Mouse (Mus musculus): Measurements from ENCODE around the gene Gm17349. TPM values are rescaled to one million over a fixed set of nuclear protein-coding genes. Genes with fewer than 3 reads are reported as not detected.
A peak's percentile ranks its signal among the peaks of the same experiment; 100 is the strongest.

Gm17349 gene
- polyA plus RNA-seq, 1 experiment from 2014 or later: not detected

GRCm38 (mm10) chr15:99670154-99670821, 35.0 kb downstream of the Gm17349 start, which contains the start of gene Asic1:
Gene Asic1, plus strand, starts transcription at chr15:99670368.
- Histone ChIP-seq H3K36me3 (no peaks in the 10 kb centered on the region), H3K4me1 (peaks cover 29% of the 10 kb centered on the region), H3K4me2 (peak within 1 kb of the TSS; percentile 88), H3K9me3 (no peaks in the 10 kb centered on the region), H3K4me3 (peak within 1 kb of the TSS; percentile 59), H3K27me3 (replicated peaks) (peaks cover 93% of the 10 kb centered on the region), H3K9ac (peak within 1 kb of the TSS; percentile 81), H3K27ac (replicated peaks) (no peak within 1 kb of the TSS)
- ATAC-seq (ENCODE audit: extremely low read depth, insufficient number of reproducible peaks, low FRiP score, low TSS enrichment): no peak
- under 1% methylated on average over 70 of the region's 74 CpGs for WGBS

- peaks cover 33% of the 10 kb centered on the region for H3K4me1 ChIP-seq
- no peaks in the 10 kb centered on the region for H3K9me3 ChIP-seq
- no peaks in the 10 kb centered on the region for H3K36me3 ChIP-seq
- H3K4me2 ChIP-seq: no peak overlapping the region
- H3K4me3 ChIP-seq: no peak overlapping the region
- H3K27me3 ChIP-seq (replicated peaks): peaks cover 86% of the 10 kb centered on the region
- WGBS: 0% methylated on average over 1 of the region's 1 CpGs
- ATAC-seq (ENCODE audit: extremely low read depth, insufficient number of reproducible peaks, low FRiP score, low TSS enrichment): no peak
- no peak overlapping the region for H3K9ac ChIP-seq
- H3K27ac ChIP-seq (replicated peaks): no peak overlapping the region
These were observed 35.9 kb downstream of the Gm17349 start for GRCm38 (mm10) chr15:99669392-99669791.

DNA sequence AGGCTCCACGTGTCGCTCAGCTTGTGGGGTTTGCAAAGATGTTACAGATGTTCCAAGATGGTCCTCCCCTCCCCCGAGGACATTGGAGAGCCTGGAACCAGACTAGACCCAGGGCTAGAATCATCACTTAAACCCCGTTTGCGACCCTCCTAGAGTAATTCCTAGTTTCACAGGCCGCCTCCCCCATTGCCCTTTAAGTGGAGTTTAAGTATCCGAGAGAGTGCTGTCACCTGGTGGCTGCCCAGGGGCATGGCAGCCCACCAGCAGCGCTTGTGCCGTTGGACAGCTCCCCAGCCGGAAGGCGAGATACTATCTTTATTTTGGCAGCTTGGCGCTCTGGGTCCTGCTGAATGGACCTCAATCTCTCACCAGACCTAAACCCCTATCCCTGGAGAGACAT, 36.4 kb downstream of the Gm17349 start:
- WGBS: 4% methylated on average over 12 of the region's 12 CpGs
- Histone ChIP-seq H3K4me1 (peaks cover 39% of the 10 kb centered on the region), H3K9ac (no peak overlapping the region), H3K36me3 (no peaks in the 10 kb centered on the region), H3K4me3 (no peak overlapping the region), H3K27me3 (replicated peaks) (peaks cover 81% of the 10 kb centered on the region), H3K27ac (replicated peaks) (no peak overlapping the region), H3K9me3 (no peaks in the 10 kb centered on the region), H3K4me2 (peak overlapping the region; percentile 29; the same call in 1 of the 2 replicates)
- no peak for ATAC-seq (ENCODE audit: extremely low read depth, insufficient number of reproducible peaks, low FRiP score, low TSS enrichment)

DNA sequence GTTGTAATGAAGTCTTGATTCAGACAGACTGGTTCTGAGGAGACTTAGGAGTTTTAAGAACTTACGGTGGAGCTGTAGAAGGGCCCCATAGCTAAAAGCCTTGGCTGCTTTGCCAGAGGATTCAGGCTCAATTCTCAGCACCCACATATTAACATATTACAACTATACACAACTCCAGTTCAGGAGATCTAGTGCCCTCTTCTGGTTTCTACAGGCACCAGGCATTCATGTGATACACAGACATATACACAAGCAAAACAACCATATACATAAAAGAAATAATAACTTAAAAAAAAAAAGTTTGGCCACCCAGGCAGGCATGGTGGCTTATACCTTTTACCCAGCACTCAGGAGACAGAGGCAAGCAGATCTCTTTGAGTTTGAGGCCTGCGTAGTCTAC, 37.7 kb downstream of the Gm17349 start:
- Histone ChIP-seq H3K36me3 (no peaks in the 10 kb centered on the region), H3K4me3 (no peak overlapping the region), H3K9ac (no peak overlapping the region), H3K4me2 (no peak overlapping the region), H3K4me1 (peaks cover 47% of the 10 kb centered on the region), H3K27ac (replicated peaks) (no peak overlapping the region), H3K27me3 (replicated peaks) (peaks cover 68% of the 10 kb centered on the region), H3K9me3 (no peaks in the 10 kb centered on the region)
- 97% methylated on average over 2 of the region's 2 CpGs for whole genome bisulfite sequencing
- no peak for ATAC-seq (ENCODE audit: extremely low read depth, insufficient number of reproducible peaks, low FRiP score, low TSS enrichment)

DNA sequence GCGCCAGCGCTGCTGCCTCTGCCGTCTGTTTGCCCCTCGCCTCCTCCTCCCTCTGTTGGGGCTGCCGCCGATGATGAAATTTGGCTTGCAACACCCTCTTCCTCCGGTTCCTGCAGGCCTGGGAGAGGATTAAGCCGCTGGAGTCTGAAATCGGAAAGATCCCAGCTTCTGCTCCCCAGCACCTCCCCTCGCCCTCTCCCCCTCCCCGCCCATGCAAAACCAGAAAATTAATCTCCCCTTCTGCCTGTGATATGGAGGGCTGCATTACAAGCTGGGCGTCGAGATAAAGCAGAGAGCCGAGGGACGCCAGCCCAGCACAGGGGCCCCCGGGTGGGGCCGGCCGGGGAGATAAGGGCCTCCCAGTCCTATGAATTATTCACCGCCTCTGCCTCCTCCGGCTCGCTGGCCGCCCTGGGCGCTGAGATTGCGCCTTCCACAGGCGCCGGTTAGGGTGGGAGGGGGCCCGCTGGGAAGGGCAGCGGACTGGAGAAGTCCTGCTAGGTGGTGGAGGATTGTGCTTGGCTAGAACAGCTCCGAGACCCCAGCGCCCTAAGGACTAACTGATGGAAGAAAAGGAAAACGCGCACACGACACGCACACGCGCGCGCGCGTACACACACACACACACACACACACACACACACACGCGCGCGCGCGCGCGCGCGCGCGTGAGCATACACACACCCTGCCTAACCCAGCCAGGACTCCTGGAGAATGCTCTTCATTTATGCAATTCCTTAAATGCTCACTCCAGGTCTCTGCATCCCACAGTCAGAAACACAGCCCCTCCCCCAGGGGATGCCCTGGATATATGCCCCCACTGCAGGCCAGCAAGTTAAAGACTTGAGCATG, 40.5 kb downstream of the Gm17349 start:
- Histone ChIP-seq H3K4me1 (peaks cover 44% of the 10 kb centered on the region), H3K27me3 (replicated peaks) (peaks cover 47% of the 10 kb centered on the region), H3K4me3 (peak overlapping the region; percentile 47), H3K36me3 (no peaks in the 10 kb centered on the region), H3K27ac (replicated peaks) (peak overlapping the region; percentile 79), H3K9ac (peak overlapping the region; percentile 74), H3K4me2 (peak overlapping the region; percentile 82), H3K9me3 (no peaks in the 10 kb centered on the region)
- ATAC-seq (ENCODE audit: extremely low read depth, insufficient number of reproducible peaks, low FRiP score, low TSS enrichment): peak; percentile 70
- 1% methylated on average over 42 of the region's 52 CpGs for WGBS

DNA sequence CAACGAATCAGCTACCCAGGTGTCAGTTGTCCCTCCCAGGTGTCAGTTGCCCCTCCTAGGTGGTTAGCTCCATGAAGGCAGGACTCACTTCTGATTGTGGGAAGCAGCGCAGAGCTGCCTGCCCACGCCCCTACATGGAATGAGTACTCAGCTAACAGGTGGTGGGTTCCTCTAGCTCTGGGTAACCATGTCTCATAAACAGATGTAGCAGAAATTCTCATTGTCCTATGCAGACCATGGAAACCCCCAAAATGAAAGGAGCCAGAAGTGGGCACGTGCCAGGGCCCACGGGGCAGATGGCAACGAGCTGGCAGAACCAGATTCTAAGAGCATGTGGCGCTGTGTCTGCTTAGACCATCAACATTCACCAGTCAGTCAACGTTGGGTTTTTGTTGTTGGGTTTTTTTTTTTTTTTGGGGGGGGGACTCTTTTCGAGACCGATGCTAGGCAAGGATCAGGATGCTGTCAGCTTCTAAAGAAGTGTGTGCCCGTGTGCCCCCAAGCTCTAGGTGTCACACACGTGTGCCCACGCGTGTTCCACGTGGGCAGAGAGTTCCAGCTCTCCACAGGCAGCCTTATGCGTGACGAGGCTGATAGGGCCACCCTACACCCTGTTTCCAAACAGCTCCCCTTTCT, 41.2 kb downstream of the Gm17349 start:
- H3K27me3 ChIP-seq (replicated peaks): peaks cover 40% of the 10 kb centered on the region
- peak overlapping the region; percentile 79 for H3K27ac ChIP-seq (replicated peaks)
- no peaks in the 10 kb centered on the region for H3K9me3 ChIP-seq
- H3K4me1 ChIP-seq: peaks cover 43% of the 10 kb centered on the region
- peak overlapping the region; percentile 82 for H3K4me2 ChIP-seq
- no peaks in the 10 kb centered on the region for H3K36me3 ChIP-seq
- peak overlapping the region; percentile 47 for H3K4me3 ChIP-seq
- peak overlapping the region; percentile 74 for H3K9ac ChIP-seq
- 4% methylated on average over 17 of the region's 17 CpGs for WGBS
- no peak for ATAC-seq (ENCODE audit: extremely low read depth, insufficient number of reproducible peaks, low FRiP score, low TSS enrichment)

- no peak for ATAC-seq (ENCODE audit: extremely low read depth, insufficient number of reproducible peaks, low FRiP score, low TSS enrichment)
- no peak overlapping the region for H3K4me2 ChIP-seq
- H3K9me3 ChIP-seq: no peaks in the 10 kb centered on the region
- peaks cover 29% of the 10 kb centered on the region for H3K27me3 ChIP-seq (replicated peaks)
- H3K36me3 ChIP-seq: no peaks in the 10 kb centered on the region
- peaks cover 40% of the 10 kb centered on the region for H3K4me1 ChIP-seq
- H3K4me3 ChIP-seq: no peak overlapping the region
- WGBS: 17% methylated on average over 7 of the region's 7 CpGs
- peak overlapping the region; percentile 44; the same call in 1 of the 2 replicates for H3K9ac ChIP-seq
- peak overlapping the region; percentile 34; the same call in 1 of the 2 replicates for H3K27ac ChIP-seq (replicated peaks)
These were observed 42.9 kb downstream of the Gm17349 start for GRCm38 (mm10) chr15:99662371-99662770.

DNA sequence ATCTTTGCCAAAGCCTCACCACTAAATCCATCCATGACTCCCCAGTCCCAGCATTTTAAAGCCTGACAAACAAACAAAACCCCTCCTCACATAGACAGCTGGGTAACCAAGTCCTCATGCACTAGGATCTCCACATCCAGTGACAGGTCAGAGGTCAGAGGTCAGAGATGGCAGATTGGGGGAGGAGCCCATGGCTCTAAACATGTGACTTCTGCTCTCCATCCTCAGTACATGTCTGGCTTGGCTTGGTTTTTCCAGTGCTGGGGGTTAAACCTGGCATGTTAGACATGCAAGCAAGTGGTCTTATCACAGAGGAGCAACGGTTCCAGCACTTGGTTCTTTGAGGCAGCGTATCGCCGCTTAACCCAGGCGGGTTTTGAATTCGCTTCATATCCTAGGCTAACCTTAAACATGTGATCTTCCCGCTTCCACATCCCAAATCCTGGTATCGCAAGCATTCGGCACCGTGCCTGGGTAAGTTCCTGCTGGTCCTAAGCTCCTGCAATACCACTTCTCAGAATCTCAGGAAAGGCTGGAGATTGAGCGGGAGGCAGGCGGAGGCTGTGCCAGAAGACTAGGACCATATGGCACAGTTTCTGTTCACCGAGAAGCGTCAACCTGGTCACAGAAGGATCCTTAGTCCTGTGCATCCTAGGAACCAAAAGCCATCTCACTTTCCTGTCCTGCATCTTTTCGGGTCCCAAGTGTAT, 44.0 kb downstream of the Gm17349 start:
- no peak overlapping the region for H3K4me2 ChIP-seq
- no peaks in the 10 kb centered on the region for H3K9me3 ChIP-seq
- H3K4me1 ChIP-seq: peaks cover 35% of the 10 kb centered on the region
- no peaks in the 10 kb centered on the region for H3K36me3 ChIP-seq
- H3K27ac ChIP-seq (replicated peaks): no peak overlapping the region
- no peak overlapping the region for H3K4me3 ChIP-seq
- no peak overlapping the region for H3K9ac ChIP-seq
- 90% methylated on average over 15 of the region's 15 CpGs for WGBS
- H3K27me3 ChIP-seq (replicated peaks): peaks cover 26% of the 10 kb centered on the region
- no peak for ATAC-seq (ENCODE audit: extremely low read depth, insufficient number of reproducible peaks, low FRiP score, low TSS enrichment)

GRCm38 (mm10) chr15:99658437-99658836, 46.9 kb downstream of the Gm17349 start:
- no peak for ATAC-seq (ENCODE audit: extremely low read depth, insufficient number of reproducible peaks, low FRiP score, low TSS enrichment)

GRCm38 (mm10) chr15:99655956-99656355, 49.3 kb downstream of the Gm17349 start:
- Histone ChIP-seq H3K9ac (no peak overlapping the region), H3K27ac (replicated peaks) (no peak overlapping the region), H3K36me3 (no peaks in the 10 kb centered on the region), H3K4me1 (peaks cover 18% of the 10 kb centered on the region), H3K4me2 (no peak overlapping the region), H3K4me3 (no peak overlapping the region), H3K27me3 (replicated peaks) (peaks cover 46% of the 10 kb centered on the region), H3K9me3 (no peaks in the 10 kb centered on the region)
- 42% methylated on average over 9 of the region's 9 CpGs for WGBS
- no peak for ATAC-seq (ENCODE audit: extremely low read depth, insufficient number of reproducible peaks, low FRiP score, low TSS enrichment)

More at GRCm38 (mm10) chr15:99658437-99658836, 46.9 kb downstream of the Gm17349 start:
- no peak overlapping the region for H3K4me3 ChIP-seq
- no peaks in the 10 kb centered on the region for H3K9me3 ChIP-seq
- H3K9ac ChIP-seq: no peak overlapping the region
- H3K27me3 ChIP-seq (replicated peaks): peaks cover 42% of the 10 kb centered on the region
- no peak overlapping the region for H3K4me2 ChIP-seq
- no peaks in the 10 kb centered on the region for H3K36me3 ChIP-seq
- WGBS: 54% methylated on average over 2 of the region's 2 CpGs
- peaks cover 26% of the 10 kb centered on the region for H3K4me1 ChIP-seq
- no peak overlapping the region for H3K27ac ChIP-seq (replicated peaks)

DNA sequence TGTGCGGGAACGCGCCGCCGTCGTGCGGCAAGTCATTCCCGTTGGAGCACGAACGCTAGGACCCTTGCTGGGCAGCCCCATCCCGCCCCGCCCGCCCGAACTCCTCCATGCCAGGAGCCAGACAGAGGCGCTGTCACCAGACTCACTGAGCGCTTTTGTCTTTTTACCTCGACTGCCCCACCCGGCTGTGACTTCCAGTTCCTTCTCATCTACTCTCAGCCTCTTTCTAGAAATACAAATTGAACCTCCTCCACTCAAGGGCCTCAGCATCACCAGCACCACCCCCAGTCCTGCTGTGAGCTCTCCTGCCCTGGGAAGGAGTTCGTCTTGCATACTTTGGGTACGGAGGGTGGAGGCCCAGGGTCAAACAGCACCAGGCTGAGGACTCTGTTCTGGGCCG, 51.4 kb downstream of the Gm17349 start:
- Histone ChIP-seq H3K9me3 (no peaks in the 10 kb centered on the region), H3K27me3 (replicated peaks) (peaks cover 44% of the 10 kb centered on the region), H3K27ac (replicated peaks) (no peak overlapping the region), H3K4me2 (peak overlapping the region; percentile 71), H3K36me3 (no peaks in the 10 kb centered on the region), H3K4me1 (peaks cover 38% of the 10 kb centered on the region), H3K9ac (peak overlapping the region; percentile 73), H3K4me3 (peak overlapping the region; percentile 44)
- ATAC-seq (ENCODE audit: extremely low read depth, insufficient number of reproducible peaks, low FRiP score, low TSS enrichment): no peak
- WGBS: 9% methylated on average over 21 of the region's 21 CpGs
